Mouse (Mus musculus): ENCODE measurements at regions not wholly inside any gene's neighbourhood (a gene's known extent, or its start where the extent isn't known, plus 50 kb on each side); places are given as distances from the start of the nearest gene placed in this dataset.

DNA sequence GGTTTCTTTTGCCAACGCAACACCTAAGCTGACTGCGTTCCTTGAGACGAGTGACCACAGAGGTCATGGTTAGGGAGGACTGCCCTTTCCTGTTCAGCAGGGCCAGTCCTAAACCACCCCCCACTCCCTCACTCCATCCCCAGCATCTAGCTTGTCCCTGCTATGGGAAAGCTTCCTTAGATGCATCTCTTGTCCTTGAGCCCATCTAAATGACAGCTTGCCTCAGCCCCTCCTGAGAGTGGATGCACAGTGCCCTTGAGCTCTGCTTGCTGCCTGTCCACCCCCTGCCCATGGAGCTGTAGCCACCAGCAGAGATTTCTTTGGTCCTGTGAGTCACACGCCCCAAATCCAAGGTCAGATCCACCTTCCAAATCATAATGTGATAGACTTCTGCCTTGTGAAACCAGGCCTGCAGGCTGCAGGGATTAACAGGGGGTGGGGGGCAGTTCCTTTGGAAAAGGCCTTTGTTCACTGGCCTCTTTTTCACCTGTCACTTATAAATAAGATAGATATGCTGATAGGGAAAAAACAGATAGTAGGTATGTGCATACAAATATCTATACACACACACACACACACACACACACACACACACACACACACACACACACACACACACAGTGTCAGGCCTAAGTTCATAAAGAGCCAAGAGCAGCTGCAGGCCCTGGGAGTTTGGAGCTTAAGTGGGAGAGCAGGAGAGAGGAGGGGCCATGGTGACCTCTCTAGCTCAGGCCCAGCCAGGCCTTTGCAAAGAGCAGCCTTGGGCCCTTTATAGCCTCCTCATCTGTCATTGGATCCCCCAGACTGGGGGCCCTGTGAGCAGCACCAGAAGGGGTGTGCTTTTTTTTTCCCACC, 56.4 kb upstream of the Adra2c start:
- DNase-seq (ENCODE audit: low read depth), result no peak

DNA sequence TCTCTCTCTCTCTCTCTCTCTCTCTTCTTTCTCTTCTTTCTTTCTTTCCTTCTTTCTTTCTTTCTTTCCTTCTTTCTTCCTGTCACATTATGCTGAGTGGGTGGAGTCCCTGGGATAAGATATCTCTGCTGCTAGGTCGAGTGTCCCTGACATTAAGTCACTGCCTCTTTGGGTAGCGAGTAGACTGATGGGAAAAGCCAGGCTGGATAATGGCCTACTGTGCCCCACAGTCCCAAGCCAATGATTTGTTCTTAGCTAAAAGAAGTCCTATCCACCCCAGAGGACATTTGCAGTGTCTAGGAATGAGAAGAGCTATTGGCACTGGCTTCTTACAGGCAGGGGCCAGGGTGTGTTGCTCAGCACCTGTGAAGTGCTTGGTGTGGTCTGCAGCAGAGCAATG, 61.8 kb upstream of the Adra2c start:
- DNase-seq (ENCODE audit: low read depth), result no peak

DNA sequence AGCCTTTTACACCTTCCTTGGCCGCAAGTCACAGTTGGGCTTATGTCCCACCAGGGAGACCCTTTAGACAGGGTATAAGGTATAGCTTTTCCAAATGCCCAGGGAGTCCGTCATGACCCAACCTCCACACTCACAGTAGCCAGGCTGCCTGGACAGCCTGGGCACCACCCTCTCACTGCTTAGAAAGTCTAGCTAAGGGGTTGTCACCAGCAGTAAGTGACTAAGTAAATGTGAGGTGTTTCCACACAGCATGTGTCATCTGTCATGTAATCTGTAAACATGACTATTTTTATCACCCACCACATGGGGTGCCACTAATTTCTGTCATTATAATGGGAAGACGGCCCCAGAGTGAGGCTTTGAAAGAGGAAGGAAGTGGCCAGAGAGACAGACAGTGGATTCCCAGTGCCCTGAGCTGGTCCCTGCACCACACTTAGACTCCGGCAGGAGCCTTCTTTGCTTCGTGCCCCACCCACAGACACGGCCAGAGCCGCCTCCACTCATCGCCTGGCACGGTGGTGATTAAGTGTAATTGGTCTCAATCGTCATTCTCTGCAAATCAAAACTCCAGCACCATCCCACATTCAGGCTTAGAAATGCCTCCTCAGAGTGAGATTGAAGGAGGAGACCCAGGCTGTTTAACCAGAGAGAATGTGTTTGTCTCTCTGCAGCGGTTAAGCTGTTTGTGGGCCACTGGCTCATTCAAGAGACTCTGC, 62.5 kb upstream of the Adra2c start:
- DNase-seq (ENCODE audit: low read depth), result no peak

DNA sequence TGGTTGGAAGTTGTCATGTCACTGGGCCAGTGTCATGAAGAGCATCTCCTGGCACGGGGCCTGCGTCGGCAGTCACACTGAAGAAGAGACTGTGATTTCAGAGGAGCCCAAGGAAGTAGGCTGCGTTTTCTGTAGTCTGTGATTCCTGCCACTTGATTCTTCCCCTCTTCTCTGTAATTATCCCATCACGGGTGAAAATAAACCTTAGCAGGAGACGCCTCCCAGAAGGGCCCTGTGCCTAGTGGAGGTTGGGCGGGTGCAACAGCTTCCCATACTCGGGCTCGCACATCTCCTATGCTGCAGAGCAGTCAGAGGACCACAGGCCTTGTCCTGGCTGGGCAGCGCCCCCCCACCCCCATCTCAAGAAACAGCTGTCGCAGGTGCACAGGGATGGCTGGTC, 63.1 kb upstream of the Adra2c start:
- DNase-seq (ENCODE audit: low read depth), result no peak

DNA sequence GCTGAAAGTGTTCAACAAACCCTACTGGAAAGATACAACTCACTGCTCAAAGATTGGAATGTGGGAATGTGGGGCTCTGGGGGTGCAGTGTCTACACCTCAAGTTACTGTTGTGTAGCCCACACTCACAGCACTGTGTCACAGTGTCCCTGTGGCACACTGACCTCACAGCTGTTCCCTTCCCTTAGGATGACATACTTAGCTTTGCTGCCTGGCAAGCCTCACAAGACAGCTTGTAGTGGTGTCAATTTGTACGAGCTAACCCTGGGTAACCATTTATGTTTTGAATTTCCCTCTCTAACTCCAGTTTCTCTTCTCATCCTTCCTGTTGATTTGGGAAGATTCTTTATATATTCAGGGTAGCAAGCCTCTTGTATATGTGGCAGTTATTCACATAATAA, 68.8 kb upstream of the Adra2c start:
- DNase-seq (ENCODE audit: low read depth), result no peak

DNA sequence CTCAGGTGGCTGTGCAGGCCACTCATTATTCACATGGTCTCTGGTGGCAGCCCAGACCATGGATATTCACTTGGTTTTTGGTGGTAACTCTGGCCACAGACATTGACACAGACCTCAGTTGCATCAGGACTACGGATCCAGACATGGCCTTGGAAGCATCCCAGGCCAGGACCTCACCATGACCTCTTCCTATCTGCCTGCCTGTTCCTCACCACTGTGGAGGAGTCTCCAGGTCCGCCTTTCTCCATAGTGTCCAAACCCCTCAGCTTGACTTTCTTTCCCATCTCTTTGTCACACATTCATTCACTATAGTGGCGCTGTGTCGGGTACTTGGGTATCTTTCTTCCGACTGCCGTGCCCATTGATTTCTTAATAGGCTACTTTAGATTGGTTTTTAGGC, 74.1 kb upstream of the Adra2c start:
- no peak for DNase-seq (ENCODE audit: low read depth)

DNA sequence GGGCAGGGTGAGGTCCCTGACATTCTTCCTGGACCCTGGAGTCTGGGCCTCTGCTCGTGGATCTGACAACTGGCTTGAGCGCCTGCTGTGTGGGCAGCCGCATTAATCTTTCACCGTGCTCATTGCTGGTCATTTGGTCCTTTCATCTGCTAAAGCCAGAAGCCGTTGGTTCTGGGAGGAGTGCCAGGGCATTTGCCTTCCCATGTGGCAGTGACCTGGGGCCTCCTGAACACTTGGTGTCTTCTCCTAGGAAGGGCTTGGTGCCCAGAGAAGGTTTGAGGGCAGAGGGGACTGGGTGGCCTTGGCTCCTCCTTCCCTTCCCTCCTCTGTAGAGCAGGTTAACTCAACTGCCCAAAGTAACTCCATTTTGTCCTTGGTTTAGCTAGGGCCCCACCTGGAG, 79.7 kb upstream of the Adra2c start:
- no peak for DNase-seq (ENCODE audit: low read depth)

DNA sequence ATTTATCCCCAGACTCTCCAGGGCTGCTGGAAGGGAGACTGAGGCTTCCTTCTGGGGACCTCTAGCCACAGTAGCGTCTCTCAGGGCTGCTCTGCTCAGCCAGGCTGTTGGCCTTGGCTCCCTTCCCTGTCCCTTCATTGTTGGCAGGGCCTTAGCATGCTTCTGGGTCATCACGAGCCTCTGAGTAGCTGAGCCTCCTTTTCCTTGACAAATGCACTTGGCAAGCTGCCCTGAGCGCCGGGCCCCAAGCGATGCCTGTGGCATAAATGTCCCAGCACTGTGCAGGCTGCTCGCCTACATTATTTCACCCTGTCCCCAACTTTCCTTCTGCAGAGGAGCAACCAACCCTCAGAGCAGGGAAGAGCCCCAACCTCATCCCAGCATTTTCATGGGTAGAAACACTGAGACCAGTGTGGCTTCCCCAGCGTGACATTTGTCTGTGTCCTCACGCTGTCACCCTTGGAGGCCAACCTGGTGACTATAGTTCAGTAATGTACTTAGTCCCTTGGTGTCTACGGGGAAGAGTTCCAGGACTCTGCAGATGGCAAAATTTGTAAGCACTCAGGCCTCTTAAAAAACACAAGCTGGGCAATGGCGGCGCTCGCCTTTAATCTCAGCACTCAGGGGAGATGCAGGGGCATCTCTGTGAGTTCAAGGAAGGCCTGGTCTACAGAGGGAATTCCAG, 83.7 kb upstream of the Lrpap1 start:
- peak; percentile 4 for DNase-seq (ENCODE audit: low read depth)

DNA sequence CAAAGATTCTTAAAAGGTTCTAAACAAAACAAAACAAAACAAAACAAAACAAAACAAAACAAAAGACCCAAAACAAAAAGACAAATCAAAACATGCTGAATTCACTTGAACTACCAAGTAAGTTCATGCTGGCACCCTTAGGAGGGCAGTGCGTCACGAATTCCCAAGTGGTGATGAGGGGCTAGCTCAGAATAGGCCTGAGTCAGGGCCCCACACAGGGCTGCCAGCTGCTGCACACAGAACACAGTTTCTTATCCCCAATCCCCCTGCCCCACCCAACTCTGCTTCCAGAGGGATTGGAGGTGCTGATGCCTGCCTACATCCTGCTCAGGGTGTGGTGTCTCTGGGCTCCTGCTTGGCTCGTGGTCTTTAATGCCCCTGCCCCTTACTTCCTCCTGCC, 80.3 kb upstream of the Lrpap1 start:
- DNase-seq (ENCODE audit: low read depth), result peak; percentile 51

DNA sequence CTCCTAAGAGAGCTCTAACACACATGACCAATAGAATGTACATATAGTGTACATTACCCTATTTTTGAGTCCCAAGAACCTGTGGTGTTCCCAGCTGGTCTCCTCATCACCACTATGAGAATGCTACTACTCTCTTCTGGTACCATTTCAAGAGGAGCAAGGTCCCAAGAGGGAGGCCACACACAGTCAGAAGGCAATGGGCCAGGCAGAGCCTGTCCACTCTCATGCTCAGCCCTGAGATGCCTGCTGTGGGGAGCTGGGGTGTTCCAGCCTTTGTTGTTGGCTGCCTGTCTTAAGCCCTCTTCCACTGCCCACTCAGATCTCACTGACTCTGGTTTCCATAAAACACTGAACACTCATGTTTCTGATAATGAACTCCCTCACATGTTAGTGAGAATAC, 79.7 kb upstream of the Lrpap1 start:
- DNase-seq (ENCODE audit: low read depth), result peak; percentile 4

DNA sequence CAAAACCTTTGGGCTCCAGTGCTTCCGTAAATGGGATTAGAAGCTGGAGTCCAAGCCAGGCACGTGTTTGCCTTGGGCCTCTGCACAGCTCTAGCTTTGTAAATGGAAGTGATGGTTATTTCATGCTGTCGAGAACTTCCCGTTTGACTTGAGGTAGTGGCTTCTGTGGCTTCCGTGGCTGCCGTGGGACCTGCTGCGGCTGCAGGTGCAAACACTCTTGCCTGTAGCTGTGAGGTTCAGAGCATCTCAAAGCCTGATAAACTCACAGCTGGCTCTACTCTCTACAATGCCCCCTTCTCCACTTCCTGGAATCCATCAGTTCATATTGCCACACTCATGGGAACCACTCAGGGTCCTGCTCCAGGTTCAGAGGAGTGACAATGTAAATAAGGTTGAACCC, 77.9 kb upstream of the Lrpap1 start:
- DNase-seq (ENCODE audit: low read depth), result no peak

DNA sequence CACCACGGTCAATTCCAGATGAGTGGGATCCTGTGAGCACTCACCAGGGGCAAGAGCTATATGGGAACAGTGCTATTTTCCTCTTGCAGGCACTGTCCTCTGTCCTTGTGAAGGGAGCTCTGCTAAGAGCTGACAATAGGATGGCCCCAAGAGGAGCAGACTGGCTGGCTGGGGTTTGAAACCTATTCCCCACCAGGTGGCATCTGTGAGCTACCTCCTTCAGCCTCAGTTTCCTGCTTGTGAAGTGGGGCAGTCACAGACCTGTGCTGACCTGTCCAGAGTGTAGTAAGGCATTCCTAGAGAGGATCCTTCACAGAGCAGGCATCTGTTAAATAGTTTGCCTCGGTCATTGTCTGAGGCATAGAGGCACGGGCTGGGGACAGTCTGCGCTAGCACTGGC, 71.8 kb upstream of the Lrpap1 start:
- DNase-seq (ENCODE audit: low read depth), result peak; percentile 13

DNA sequence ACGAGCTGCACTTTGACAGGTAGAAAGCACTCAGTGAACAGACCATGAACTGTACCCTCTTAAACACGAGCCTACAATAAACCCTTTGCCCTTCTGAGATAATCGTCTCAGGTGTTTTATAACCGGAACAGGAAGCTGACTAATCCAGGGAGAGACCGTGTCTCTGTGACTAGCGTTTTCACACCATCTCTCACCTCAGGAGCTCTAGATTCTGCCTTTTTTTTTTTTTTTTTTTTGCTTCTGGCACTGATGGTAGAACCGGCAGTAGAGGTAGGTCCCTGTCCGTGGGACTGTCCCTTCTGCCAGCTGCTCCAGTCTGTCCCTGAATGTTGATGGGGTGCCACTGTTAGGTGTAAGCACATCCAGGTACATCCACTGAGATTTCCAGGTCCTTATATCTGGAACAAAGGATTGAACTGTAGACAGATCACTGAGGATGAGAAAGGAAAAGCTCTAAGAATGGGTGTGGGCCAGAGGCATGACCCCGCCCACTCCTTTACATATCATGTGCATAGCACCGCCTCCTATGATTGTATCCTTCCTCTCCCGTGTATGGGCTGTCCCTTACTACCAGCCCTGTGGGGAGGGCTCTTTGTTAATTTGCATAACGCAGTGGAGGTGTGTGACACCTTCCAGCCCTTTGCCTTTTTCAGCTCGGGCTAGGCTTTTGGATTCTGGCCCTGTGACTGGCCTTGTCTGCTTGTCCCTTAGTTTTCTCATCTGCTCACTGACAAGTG, 70.7 kb upstream of the Lrpap1 start:
- DNase-seq (ENCODE audit: low read depth), result no peak

DNA sequence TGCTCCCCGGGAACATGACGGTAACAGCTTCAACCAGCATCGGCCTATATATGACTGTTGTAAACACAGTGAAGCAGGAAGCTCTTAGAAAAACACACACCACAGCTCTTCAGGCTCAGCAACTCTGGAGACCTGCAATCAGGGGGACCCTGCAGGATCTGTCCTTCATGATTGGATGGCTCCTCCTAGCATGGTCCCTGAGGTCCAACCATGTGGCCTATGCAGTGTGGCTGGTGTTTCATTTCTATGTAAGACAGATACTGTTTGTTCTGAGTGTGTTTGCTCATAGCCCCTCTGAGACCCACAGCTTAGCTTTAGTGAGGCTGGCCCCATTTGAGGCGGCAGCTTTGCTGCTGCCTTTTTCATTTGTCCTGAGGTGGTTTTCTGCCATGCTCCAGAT, 68.8 kb upstream of the Lrpap1 start:
- DNase-seq (ENCODE audit: low read depth), result no peak

DNA sequence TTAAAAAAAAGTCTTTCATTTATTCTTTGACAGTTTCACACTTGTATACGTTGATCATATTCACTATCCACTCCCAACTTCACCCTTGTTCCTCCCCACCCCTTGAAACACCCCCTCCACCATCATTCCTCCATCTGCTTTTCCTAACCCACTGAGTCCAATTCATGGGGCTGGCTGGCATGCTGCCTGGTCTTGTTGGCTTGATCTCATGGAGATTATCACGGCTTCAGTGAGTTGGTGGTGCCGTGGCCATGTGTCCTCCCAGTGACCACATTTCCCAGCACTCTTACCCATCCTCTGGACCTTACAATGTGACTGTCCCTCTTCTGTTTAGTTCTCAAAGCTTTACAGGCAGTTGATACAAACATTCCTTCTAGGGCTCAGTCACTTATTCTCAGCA, 65.8 kb upstream of the Lrpap1 start:
- no peak for DNase-seq (ENCODE audit: low read depth)

DNA sequence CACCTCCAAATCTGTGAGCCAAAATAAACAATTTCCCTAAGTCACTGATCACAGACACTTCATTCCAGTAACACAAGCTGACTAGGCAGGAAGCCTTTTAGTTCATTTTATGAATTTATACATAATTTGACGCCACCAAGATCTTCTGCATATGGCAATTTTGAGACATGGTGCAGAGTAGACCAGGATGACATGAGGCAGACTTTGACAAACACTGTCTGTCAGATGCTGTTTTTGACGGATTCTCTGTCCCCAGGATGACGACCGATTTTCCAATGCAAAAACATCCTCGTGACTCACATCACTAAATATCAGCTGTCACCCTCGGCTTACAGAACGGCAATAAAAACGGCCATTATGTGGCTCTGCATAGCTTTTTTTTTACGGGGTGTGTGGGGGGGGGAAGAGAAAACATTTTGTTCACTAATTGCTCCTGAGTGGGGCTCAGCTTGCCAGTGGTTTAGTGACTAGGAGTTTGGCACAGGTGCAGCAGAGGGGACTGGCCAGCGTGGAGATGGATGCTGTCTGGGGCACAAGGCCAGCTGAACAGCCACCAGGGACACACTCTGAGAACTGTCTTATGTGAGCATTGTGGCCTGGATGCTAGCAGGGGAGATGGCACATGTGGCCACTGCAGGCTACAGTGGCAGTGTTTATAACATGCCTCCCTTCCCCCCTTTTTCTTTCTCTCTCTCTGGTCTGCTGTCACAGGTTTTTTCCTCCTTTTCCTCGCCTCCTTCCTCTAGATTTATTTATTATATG, 65.0 kb upstream of the Lrpap1 start:
- DNase-seq (ENCODE audit: low read depth), result no peak

DNA sequence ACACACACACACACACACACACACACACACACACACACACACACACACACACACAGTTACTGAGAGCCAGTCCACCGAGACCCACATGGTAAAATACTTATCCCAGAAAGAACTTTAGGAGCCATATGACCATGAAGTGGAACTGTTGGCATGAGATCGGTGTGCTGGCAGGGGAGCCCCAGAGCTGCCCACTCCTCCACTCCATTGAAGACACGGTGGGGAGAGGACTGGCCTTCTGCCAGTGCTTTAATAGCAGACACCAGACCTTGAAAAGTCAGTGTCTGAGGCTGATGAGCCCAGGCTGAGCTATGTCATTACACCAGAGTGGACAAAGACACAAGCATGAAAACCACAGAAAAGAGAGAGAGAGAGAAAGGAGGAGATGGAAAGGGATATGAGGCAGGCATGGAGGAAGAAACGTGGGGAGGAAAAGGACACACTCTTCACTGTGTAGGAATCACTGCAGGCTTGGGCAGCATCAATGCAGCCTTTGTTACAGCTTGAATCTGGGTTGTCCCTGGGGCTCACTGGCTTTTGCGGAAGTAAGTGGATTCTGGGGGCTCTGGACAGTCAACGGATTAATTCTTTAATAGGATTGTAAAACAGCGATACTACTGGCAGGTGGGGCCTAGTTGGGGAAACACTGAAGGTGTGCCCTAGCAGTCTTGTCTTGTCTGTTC, 64.2 kb upstream of the Lrpap1 start:
- DNase-seq (ENCODE audit: low read depth), result no peak

DNA sequence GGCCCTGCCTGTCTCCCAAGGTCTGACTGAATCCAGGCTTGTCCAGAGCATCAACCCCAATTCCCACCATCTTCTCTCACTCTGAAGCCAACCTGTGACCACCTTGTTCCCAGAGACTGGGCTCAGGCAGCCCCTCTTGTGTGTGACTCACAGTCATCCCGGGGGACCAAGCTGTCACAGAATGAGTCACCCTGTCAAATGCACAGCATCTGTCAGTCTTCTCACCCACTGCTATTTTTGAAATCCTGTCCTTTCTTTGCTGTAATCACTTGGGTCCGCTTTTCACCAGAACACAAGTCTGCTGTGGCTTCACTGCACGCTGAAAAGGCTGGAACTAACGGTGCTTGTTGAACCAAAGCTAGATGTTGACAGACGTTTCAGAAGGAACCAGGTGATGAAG, 63.3 kb upstream of the Lrpap1 start:
- DNase-seq (ENCODE audit: low read depth), result no peak

DNA sequence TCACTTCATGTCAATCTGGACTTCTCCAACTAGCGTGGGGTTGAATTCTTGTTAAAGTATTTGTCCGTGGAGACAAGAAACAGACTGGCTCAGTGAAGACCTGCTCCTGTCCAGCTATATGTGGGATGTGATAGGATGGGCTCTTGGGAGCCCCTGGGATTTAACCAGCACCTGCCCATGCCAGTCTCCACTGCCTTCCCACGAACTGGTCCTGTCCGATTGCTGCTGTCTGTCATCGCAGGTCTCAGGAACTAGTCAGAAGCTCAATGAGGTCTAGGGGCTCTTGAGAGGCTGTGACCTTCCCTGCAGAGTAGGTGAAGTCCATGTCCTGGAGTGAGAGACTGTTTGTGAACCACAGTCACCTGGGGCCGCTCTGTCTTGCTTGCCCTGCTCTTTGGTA, 62.8 kb upstream of the Lrpap1 start:
- no peak for DNase-seq (ENCODE audit: low read depth)

DNA sequence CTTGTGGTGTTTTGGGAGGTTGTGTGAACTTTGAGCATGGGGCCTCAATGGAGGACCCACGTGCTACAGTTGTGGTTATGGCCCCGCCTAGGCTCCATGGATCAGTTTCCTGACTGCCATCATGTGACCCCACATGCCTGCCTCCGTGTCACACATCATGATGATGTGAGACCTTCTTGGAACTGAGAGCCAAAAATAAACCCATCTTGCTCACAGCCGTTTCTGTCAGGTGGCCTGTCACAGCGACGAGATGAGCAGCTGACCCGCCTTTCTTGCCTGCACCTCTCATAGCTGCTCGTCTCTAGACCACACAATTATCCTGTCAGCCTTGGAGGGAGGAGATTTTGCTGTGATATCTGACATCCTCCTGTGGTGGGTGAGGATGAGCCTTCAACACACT, 60.4 kb upstream of the Lrpap1 start:
- DNase-seq (ENCODE audit: low read depth), result no peak

DNA sequence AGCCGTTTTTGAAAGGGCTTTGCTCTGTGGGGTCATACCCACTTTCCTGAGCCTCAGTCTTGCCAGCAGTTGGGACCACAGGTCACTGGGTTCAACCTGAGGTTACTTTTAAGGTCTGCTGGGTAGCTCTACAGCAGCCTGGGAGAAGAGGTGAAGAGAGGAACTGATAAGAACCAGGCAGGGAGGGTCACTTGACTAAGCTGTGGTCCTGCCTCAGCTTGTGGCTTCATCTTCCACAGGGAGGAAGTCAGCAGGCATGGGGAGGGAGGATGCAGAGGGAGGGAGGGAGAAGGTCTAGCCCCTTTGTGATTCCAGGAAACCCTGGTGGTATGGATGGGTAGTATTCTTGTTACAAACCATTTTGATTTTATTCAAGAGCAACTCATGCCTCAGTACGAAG, 59.9 kb upstream of the Lrpap1 start:
- DNase-seq (ENCODE audit: low read depth), result no peak
